Mouse (Mus musculus) hindlimb bud, embryonic 11.5 days (tissue): ENCODE measurements around the gene Kifc3.
"Not testable (repeated sequence)": the region's sequence is repeated elsewhere in the genome, so short reads cannot be mapped to it uniquely, and the experiment has no call there.

Source experiments
- DNase-seq: peaks from one replicate; pipeline ENCODE4 v3.0.0-alpha.2; 2012; ENCODE audit warnings: low read depth, low spot score; ENCODE audit errors: extremely low spot score

Kifc3 gene

GRCm38 (mm10) chr8:95203326-95204038 is 870 bp upstream of the Kifc3 start:
- no peak for DNase-seq

- DNase-seq, result no peak
Measured at GRCm38 (mm10) chr8:95202056-95202570, 499 bp downstream of the Kifc3 start.

- no peak for DNase-seq
Measured at GRCm38 (mm10) chr8:95201491-95201890, 1.1 kb downstream of the Kifc3 start.

- DNase-seq, result no peak
Measured at GRCm38 (mm10) chr8:95200001-95200405, 2.6 kb downstream of the Kifc3 start.

GRCm38 (mm10) chr8:95195728-95196127 is 6.9 kb downstream of the Kifc3 start:
- no peak for DNase-seq

- DNase-seq, result no peak
Measured at GRCm38 (mm10) chr8:95191497-95192175, 11.0 kb downstream of the Kifc3 start.

GRCm38 (mm10) chr8:95187579-95187978 is 15.0 kb downstream of the Kifc3 start:
- DNase-seq, result no peak

GRCm38 (mm10) chr8:95185891-95186513 is 16.6 kb downstream of the Kifc3 start:
- no peak for DNase-seq

- DNase-seq, result no peak
Measured at GRCm38 (mm10) chr8:95185104-95185503, 17.5 kb downstream of the Kifc3 start.

- DNase-seq, result no peak
Measured at GRCm38 (mm10) chr8:95184171-95184570, 18.4 kb downstream of the Kifc3 start.

GRCm38 (mm10) chr8:95181850-95182249 is 20.8 kb downstream of the Kifc3 start:
- no peak for DNase-seq

- no peak for DNase-seq
Measured at GRCm38 (mm10) chr8:95178191-95178590, 24.4 kb downstream of the Kifc3 start.

- DNase-seq, result no peak
Measured at GRCm38 (mm10) chr8:95176985-95177384, 25.6 kb downstream of the Kifc3 start.

GRCm38 (mm10) chr8:95175808-95176207 is 26.8 kb downstream of the Kifc3 start:
- no peak for DNase-seq

- no peak for DNase-seq
Measured at GRCm38 (mm10) chr8:95175306-95175705, 27.3 kb downstream of the Kifc3 start.

- DNase-seq, result no peak
Measured at GRCm38 (mm10) chr8:95172433-95172832, 30.2 kb downstream of the Kifc3 start.

- DNase-seq, result no peak
Measured at GRCm38 (mm10) chr8:95167726-95168125, 34.9 kb downstream of the Kifc3 start.

GRCm38 (mm10) chr8:95166400-95166799 is 36.2 kb downstream of the Kifc3 start:
- no peak for DNase-seq

- no peak for DNase-seq
Measured at GRCm38 (mm10) chr8:95165923-95166322, 36.7 kb downstream of the Kifc3 start.

- DNase-seq, result no peak
Measured at GRCm38 (mm10) chr8:95164469-95164868, 38.1 kb downstream of the Kifc3 start.

- DNase-seq, result not testable (repeated sequence)
Measured at GRCm38 (mm10) chr8:95163969-95164368, 38.6 kb downstream of the Kifc3 start.

- no peak for DNase-seq
Measured at GRCm38 (mm10) chr8:95162785-95163184, 39.8 kb downstream of the Kifc3 start.
